Mouse (Mus musculus): Measurements from ENCODE around the gene Alx1. TPM values are rescaled to one million over a fixed set of nuclear protein-coding genes. Genes with fewer than 3 reads are reported as not detected.

Gene Alx1
- 2.0 TPM for polyA plus RNA-seq (2012; fragmentation: generic; extraction: Trizol)

DNA sequence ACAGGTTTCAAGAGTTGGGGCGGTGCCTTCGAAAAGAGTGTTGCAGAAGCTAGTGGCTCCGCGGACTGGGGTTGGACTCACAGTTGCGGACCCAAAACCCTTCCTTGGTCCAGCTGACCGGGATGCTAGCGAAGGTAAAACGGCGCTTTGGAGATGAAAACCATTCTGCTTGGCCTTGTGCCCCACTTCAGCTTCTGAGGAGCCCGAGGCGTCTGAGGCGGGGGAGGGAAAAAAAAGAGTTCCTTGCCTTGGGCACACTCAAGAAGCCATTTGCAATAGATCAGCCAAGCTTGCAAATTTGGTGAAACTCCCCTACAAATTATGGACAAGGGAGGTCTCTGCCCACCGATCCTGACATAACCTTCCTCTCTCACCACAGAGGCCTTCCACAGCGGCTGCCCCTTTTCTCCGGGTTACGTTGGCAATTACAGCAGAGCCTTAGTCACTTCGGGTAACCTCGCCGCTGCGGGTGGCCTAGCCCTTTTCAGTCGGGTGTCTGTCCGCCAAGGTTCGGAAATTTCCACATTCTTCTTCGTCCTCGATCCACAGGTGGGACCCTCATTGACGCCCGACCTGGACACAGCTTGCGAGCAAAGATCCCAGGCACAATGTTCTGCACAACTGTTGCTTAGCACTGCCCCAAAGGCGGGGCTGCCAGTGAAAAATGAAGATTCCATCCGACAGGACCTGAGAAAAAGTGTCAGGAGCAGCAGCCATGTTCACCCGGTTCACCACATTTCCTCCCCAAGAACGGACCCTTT lies at the start of gene Alx1:
Gene Alx1 (minus strand): TSS at position 486 of the 761 bp plus-strand sequence.
- H3K79me2 ChIP-seq (ENCODE audit: control insufficient read depth, insufficient read depth), result no peaks in the 10 kb centered on the region
- TF ChIP-seq USF1 (IDR thresholded peaks at IDR 0.05; ENCODE audit: low read depth) (no peak), MAX (IDR thresholded peaks at IDR 0.05; ENCODE audit: low read depth) (no peak), TCF12 (IDR thresholded peaks at IDR 0.05; ENCODE audit: insufficient read depth, poor library complexity, severe bottlenecking) (no peak), MYOG (IDR thresholded peaks at IDR 0.05; ENCODE audit: control insufficient read depth in 1 of 3, insufficient read depth in 1 of 3, insufficient read length in 2 of 3, low read depth in 2 of 3) (no peak), CEBPB (IDR thresholded peaks at IDR 0.05; ENCODE audit: insufficient read depth, poor library complexity, severe bottlenecking) (no peak), TCF3 (IDR thresholded peaks at IDR 0.05; ENCODE audit: insufficient read length, low read depth) (no peak)
- no peaks in the 10 kb centered on the region for H3K36me3 ChIP-seq (ENCODE audit: control insufficient read depth, insufficient read depth)
- H3K4me3 ChIP-seq, result no peak within 1 kb of the TSS
- no peaks in the 10 kb centered on the region for H3K27me3 ChIP-seq (ENCODE audit: control insufficient read depth, insufficient read depth, insufficient read length)
- no peak within 1 kb of the TSS for H3ac ChIP-seq (ENCODE audit: control insufficient read depth, insufficient read length)
- H3K4me2 ChIP-seq (ENCODE audit: low read depth), result no peak within 1 kb of the TSS

DNA sequence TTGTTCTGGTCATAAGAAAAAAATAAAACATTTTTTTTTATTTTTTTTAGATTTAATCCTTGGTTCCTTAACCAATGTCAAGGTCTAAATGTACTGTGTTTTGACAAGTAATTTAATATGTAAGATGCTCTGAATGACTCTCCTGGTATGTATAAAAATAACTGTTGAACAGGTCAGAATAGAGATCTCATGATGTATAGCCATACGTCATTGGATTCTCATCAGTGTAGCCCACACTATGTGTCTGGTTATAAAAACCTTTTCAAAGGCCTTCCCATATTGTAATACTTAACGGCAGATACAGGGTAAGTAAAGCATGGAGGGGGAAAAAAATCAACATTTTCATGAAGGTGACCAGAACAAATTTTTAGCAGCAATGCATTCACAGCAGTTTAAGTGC lies 19.6 kb upstream of the Alx1 start:
- TF ChIP-seq TCF12 (IDR thresholded peaks at IDR 0.05; ENCODE audit: insufficient read depth, poor library complexity, severe bottlenecking) (no peak), CEBPB (IDR thresholded peaks at IDR 0.05; ENCODE audit: insufficient read depth, poor library complexity, severe bottlenecking) (no peak), SRF (IDR thresholded peaks at IDR 0.05; ENCODE audit: control insufficient read depth, insufficient read length, low read depth) (no peak), USF1 (IDR thresholded peaks at IDR 0.05; ENCODE audit: low read depth) (no peak), TCF3 (IDR thresholded peaks at IDR 0.05; ENCODE audit: insufficient read length, low read depth) (no peak), POLR2AphosphoS2 (IDR thresholded peaks at IDR 0.05; ENCODE audit: insufficient read length, low read depth) (no peak), E2F4 (IDR thresholded peaks at IDR 0.05; ENCODE audit: insufficient read depth) (no peak), MAX (IDR thresholded peaks at IDR 0.05; ENCODE audit: low read depth) (no peak), REST (IDR thresholded peaks at IDR 0.05; ENCODE audit: insufficient read depth, insufficient read length) (no peak), MYOD1 (IDR thresholded peaks at IDR 0.05; ENCODE audit: control insufficient read depth in 1 of 3, insufficient read length in 2 of 3, low read depth in 2 of 3) (no peak), POLR2A (IDR thresholded peaks at IDR 0.05; ENCODE audit: insufficient read length, low read depth) (no peak), MYOG (IDR thresholded peaks at IDR 0.05; ENCODE audit: control insufficient read depth in 1 of 3, insufficient read depth in 1 of 3, insufficient read length in 2 of 3, low read depth in 2 of 3) (no peak)
- Histone ChIP-seq H3K27me3 (ENCODE audit: control insufficient read depth, insufficient read depth, insufficient read length) (no peaks in the 10 kb centered on the region), H3K79me2 (ENCODE audit: control insufficient read depth, insufficient read depth) (no peaks in the 10 kb centered on the region), H3K36me3 (ENCODE audit: control insufficient read depth, insufficient read depth) (no peaks in the 10 kb centered on the region), H3ac (ENCODE audit: control insufficient read depth, insufficient read length) (no peak overlapping the region), H3K4me3 (no peak overlapping the region), H3K4me2 (ENCODE audit: low read depth) (no peak overlapping the region)

DNA sequence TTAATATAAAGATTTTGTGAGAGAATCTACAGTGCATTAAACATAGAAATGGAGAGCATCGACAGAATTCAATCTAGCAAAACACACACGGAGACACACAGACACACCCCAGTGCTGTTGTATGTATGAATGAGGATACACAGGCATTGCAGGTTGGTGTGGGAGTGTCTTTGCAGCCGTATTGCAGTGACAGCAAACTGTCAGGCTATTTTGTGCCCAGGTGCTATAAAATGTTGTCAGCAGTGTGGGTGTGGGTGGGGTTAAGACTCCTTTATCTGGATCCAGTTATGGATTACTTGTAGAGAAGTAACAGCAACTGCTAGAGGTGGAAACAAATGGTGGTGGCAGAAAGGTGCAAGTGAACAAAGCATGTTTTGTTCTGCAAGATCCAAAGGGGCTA lies 16.6 kb upstream of the Alx1 start:
- no peaks in the 10 kb centered on the region for H3K36me3 ChIP-seq (ENCODE audit: control insufficient read depth, insufficient read depth)
- no peak overlapping the region for H3K4me2 ChIP-seq (ENCODE audit: low read depth)
- no peak overlapping the region for H3K4me3 ChIP-seq
- H3ac ChIP-seq (ENCODE audit: control insufficient read depth, insufficient read length), result no peak overlapping the region
- TF ChIP-seq MAX (IDR thresholded peaks at IDR 0.05; ENCODE audit: low read depth) (no peak), E2F4 (IDR thresholded peaks at IDR 0.05; ENCODE audit: insufficient read depth) (no peak), REST (IDR thresholded peaks at IDR 0.05; ENCODE audit: insufficient read depth, insufficient read length) (no peak), TCF12 (IDR thresholded peaks at IDR 0.05; ENCODE audit: insufficient read depth, poor library complexity, severe bottlenecking) (no peak), MYOG (IDR thresholded peaks at IDR 0.05; ENCODE audit: control insufficient read depth in 1 of 3, insufficient read depth in 1 of 3, insufficient read length in 2 of 3, low read depth in 2 of 3) (no peak), POLR2AphosphoS2 (IDR thresholded peaks at IDR 0.05; ENCODE audit: insufficient read length, low read depth) (no peak), USF1 (IDR thresholded peaks at IDR 0.05; ENCODE audit: low read depth) (no peak), SRF (IDR thresholded peaks at IDR 0.05; ENCODE audit: control insufficient read depth, insufficient read length, low read depth) (no peak), CEBPB (IDR thresholded peaks at IDR 0.05; ENCODE audit: insufficient read depth, poor library complexity, severe bottlenecking) (no peak)
- no peaks in the 10 kb centered on the region for H3K79me2 ChIP-seq (ENCODE audit: control insufficient read depth, insufficient read depth)
- no peaks in the 10 kb centered on the region for H3K27me3 ChIP-seq (ENCODE audit: control insufficient read depth, insufficient read depth, insufficient read length)

DNA sequence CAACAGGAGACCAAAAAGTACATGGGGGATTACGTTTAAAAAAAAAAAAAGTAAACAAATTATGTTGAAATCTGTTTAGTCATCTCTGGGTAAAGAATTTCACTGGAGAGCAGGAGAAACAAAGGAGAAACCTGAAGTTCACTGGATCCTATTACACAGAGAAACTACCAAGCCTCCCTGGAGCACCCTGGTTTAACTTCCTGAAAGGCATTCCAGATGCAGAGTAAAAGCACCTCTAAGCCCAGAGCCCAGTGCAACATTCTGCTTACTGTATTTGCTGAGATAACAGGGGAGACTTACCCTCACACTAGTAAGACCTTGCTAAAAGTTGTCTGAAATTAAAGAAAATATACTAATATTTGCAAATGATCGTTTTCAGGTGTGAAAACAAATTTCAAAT lies 15.0 kb upstream of the Alx1 start:
- no peaks in the 10 kb centered on the region for H3K27me3 ChIP-seq (ENCODE audit: control insufficient read depth, insufficient read depth, insufficient read length)
- no peaks in the 10 kb centered on the region for H3K36me3 ChIP-seq (ENCODE audit: control insufficient read depth, insufficient read depth)
- no peak overlapping the region for H3K4me3 ChIP-seq
- H3ac ChIP-seq (ENCODE audit: control insufficient read depth, insufficient read length), result no peak overlapping the region
- no peak overlapping the region for H3K4me2 ChIP-seq (ENCODE audit: low read depth)
- TF ChIP-seq POLR2A (IDR thresholded peaks at IDR 0.05; ENCODE audit: insufficient read length, low read depth) (no peak), TCF3 (IDR thresholded peaks at IDR 0.05; ENCODE audit: insufficient read length, low read depth) (no peak), E2F4 (IDR thresholded peaks at IDR 0.05; ENCODE audit: insufficient read depth) (no peak), REST (IDR thresholded peaks at IDR 0.05; ENCODE audit: insufficient read depth, insufficient read length) (no peak), TCF12 (IDR thresholded peaks at IDR 0.05; ENCODE audit: insufficient read depth, poor library complexity, severe bottlenecking) (no peak), CEBPB (IDR thresholded peaks at IDR 0.05; ENCODE audit: insufficient read depth, poor library complexity, severe bottlenecking) (no peak), MYOD1 (IDR thresholded peaks at IDR 0.05; ENCODE audit: control insufficient read depth in 1 of 3, insufficient read length in 2 of 3, low read depth in 2 of 3) (no peak), POLR2AphosphoS2 (IDR thresholded peaks at IDR 0.05; ENCODE audit: insufficient read length, low read depth) (no peak), USF1 (IDR thresholded peaks at IDR 0.05; ENCODE audit: low read depth) (no peak), MYOG (IDR thresholded peaks at IDR 0.05; ENCODE audit: control insufficient read depth in 1 of 3, insufficient read depth in 1 of 3, insufficient read length in 2 of 3, low read depth in 2 of 3) (no peak), MAX (IDR thresholded peaks at IDR 0.05; ENCODE audit: low read depth) (no peak), SRF (IDR thresholded peaks at IDR 0.05; ENCODE audit: control insufficient read depth, insufficient read length, low read depth) (no peak)
- H3K79me2 ChIP-seq (ENCODE audit: control insufficient read depth, insufficient read depth), result no peaks in the 10 kb centered on the region
